Comparison of ENCODE assay signal across 8 mouse cellular contexts in genomic region chr7:16263015-16263787, GRCm38 (mm10). TPM values are rescaled to one million over a fixed set of nuclear protein-coding genes. Genes with fewer than 3 reads are reported as not detected.
DNase-seq lines count a peak whose midpoint lies in the region; ATAC-seq lines count a peak whose summit lies in the region.

No protein-coding gene starts in this region.

- peak; percentile 64 for DNase-seq in ovary, postnatal 14 days (ENCODE audit: low spot score)
- no peak for DNase-seq in ovary, postnatal 10 days (ENCODE audit: low spot score)
- peak; percentile 56 for DNase-seq in adrenal gland, adult 8-10 months
- peak; percentile 64 for DNase-seq in embryo, embryonic 9.5 days (ENCODE audit: extremely low spot score)
- peak; percentile 94 for DNase-seq in induced T-regulatory cell, adult 2 months (ENCODE audit: low read depth)
- peak; percentile 72 for DNase-seq in limb, embryonic 10.5 days (ENCODE audit: low spot score)
- DNase-seq in thymus, postnatal 25 days = peak; percentile 80

- no peaks in the 10 kb centered on the region for H3K4me1 ChIP-seq in limb, embryonic 10.5 days

- WGBS in limb, embryonic 10.5 days = 31% methylated on average over 8 of the region's 8 CpGs

- H3K4me3 ChIP-seq in limb, embryonic 10.5 days = no peak overlapping the region

- peak; percentile 61; the same call in 1 of the 2 replicates for ATAC-seq in neutrophil, adult 5-6 weeks (ENCODE audit: extremely low read depth, insufficient number of reproducible peaks, low FRiP score, poor library complexity, severe bottlenecking)

- H3K9me3 ChIP-seq in limb, embryonic 10.5 days (replicated peaks) = 0 out of 2 replicates have a peak, but pooled peaks cover 5% of the 10 kb centered on the region

- H3K36me3 ChIP-seq in limb, embryonic 10.5 days = no peaks in the 10 kb centered on the region

- no peaks in the 10 kb centered on the region for H3K27me3 ChIP-seq in limb, embryonic 10.5 days (ENCODE audit: low read depth, poor library complexity, severe bottlenecking)

- no peak overlapping the region for H3K27ac ChIP-seq in limb, embryonic 10.5 days

RNA-seq across cellular contexts. Expression of gene C5ar1, which starts 3.9 kb away (rescaled TPM):
- total RNA-seq in adrenal gland, adult 8-10 months (2022) = 1 to 10 TPM; 5.4 to 9.8 (median 8.4) TPM
- polyA plus RNA-seq in limb, embryonic 10.5 days (2016; fragmentation: Nextera tagmentation; extraction: Ambion mirVana) = 0.41 and 0.76 TPM in 2 replicates
- total RNA-seq in neutrophil, adult 5-6 weeks (2017) = 119 and 133 TPM in 2 replicates

RNA-seq across cellular contexts. Expression of gene Inafm1, which starts 10.2 kb away (rescaled TPM):
- total RNA-seq in adrenal gland, adult 8-10 months (2022) = 10 to 100 TPM; 21.9 to 37.5 (median 28.8) TPM
- 5.4 and 7.4 TPM in 2 replicates for polyA plus RNA-seq in limb, embryonic 10.5 days (2016; fragmentation: Nextera tagmentation; extraction: Ambion mirVana)
- total RNA-seq in neutrophil, adult 5-6 weeks (2017) = 10.1 and 13.2 TPM in 2 replicates

RNA-seq across cellular contexts. Expression of gene C5ar2, which starts 19.2 kb away (rescaled TPM):
- 1 to 10 TPM in 1 of 4 experiments, under 1 TPM in 3; 0.41 to 1.0 (median 0.75) TPM for total RNA-seq in adrenal gland, adult 8-10 months (2022)
- polyA plus RNA-seq in limb, embryonic 10.5 days (2016; fragmentation: Nextera tagmentation; extraction: Ambion mirVana) = 0.04 TPM in 1 of 2 replicates, not detected in the other
- total RNA-seq in neutrophil, adult 5-6 weeks (2017) = 74.4 and 76.5 TPM in 2 replicates

RNA-seq across cellular contexts. Expression of gene Ccdc9, which starts 23.4 kb away (rescaled TPM):
- 100 to 1,000 TPM in 1 of 4 experiments, 10 to 100 TPM in 3; 48.7 to 119 (median 89.2) TPM for total RNA-seq in adrenal gland, adult 8-10 months (2022)
- polyA plus RNA-seq in limb, embryonic 10.5 days (2016; fragmentation: Nextera tagmentation; extraction: Ambion mirVana) = 36.3 and 36.8 TPM in 2 replicates
- total RNA-seq in neutrophil, adult 5-6 weeks (2017) = 143 and 164 TPM in 2 replicates

RNA-seq across cellular contexts. Expression of gene Dhx34, which starts 41.4 kb away (rescaled TPM):
- total RNA-seq in adrenal gland, adult 8-10 months (2022) = 10 to 100 TPM; 13.7 to 20.3 (median 16.9) TPM
- 19.8 and 20.0 TPM in 2 replicates for polyA plus RNA-seq in limb, embryonic 10.5 days (2016; fragmentation: Nextera tagmentation; extraction: Ambion mirVana)
- total RNA-seq in neutrophil, adult 5-6 weeks (2017) = 12.5 and 12.9 TPM in 2 replicates

Comparison
In these comparisons a context has a peak if more than half of its experiments do, and no peak if none do; other contexts are left out.
1. RNA of gene C5ar1, which starts 3.9 kb away (total RNA-seq): 119 to 133 TPM in neutrophil, adult 5-6 weeks; 5.4 to 9.8 TPM in adrenal gland, adult 8-10 months; every median in the first group is over 10 times any median in the second.
2. RNA of gene C5ar2, which starts 19.2 kb away (total RNA-seq): 74.4 to 76.5 TPM in neutrophil, adult 5-6 weeks; 0.41 to 1.0 TPM in adrenal gland, adult 8-10 months; every median in the first group is over 10 times any median in the second.